Mouse (Mus musculus): ENCODE data around the gene Cux1. TPM values are rescaled to one million over a fixed set of nuclear protein-coding genes. Genes with fewer than 3 reads are reported as not detected.

Cux1 gene
- polyA plus RNA-seq, 1 experiment = 37.1 TPM

GRCm38 (mm10) chr5:136488223-136488622 lies 79.1 kb downstream of the Cux1 start:
- WGBS = 18% methylated on average over 1 of the region's 1 CpGs
- Histone ChIP-seq H3K4me1 (ENCODE audit: control insufficient read depth, insufficient read depth, low read length) (peaks cover 2% of the 10 kb centered on the region), H3K27ac (ENCODE audit: control insufficient read depth, insufficient read depth, low read depth, low read length, poor library complexity) (no peak overlapping the region), H3K4me3 (replicated peaks; ENCODE audit: control insufficient read depth, low read depth, low read length) (no peak overlapping the region)
- no peak for TF ChIP-seq CTCF (IDR thresholded peaks at IDR 0.05; ENCODE audit: control insufficient read depth, insufficient read depth, low read length)
- no peak for TF ChIP-seq POLR2A (IDR thresholded peaks at IDR 0.05; ENCODE audit: borderline replicate concordance, control insufficient read depth, low read depth, low read length)

DNA sequence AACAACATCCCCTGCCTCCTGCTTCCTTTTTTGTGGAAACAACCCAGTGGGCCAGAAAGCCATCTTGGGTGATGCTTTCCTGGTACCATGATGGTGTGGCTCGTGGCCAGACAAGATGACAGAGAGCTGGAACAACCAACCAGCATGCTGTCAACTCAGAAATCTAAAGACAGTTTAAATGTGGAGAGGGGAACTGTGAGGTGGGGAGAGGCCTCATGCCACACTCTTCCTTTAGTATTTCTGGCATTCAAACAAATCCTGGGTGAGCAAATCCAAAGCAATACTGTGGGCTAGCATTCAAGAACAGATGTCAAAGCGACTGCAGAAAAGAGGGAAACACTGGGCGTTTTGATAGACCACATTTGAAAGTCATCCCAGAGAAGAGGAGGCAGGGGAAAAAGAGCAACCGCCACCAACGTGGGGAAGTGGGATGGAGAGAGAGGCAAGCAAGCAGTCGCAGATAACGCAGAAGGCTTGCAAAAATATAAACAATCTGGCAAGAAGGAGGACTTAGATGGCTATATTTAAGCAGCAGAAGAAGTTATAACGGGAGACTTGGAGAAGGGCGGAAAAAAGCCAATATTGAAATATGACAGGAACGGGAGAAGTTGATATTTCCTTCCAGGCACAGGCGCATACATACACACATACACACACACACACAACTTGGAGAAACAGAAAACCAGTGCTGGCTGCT lies 79.7 kb downstream of the Cux1 start:
- Histone ChIP-seq H3K4me1 (ENCODE audit: control insufficient read depth, insufficient read depth, low read length) (peaks cover 2% of the 10 kb centered on the region), H3K27ac (ENCODE audit: control insufficient read depth, insufficient read depth, low read depth, low read length, poor library complexity) (no peak overlapping the region), H3K4me3 (replicated peaks; ENCODE audit: control insufficient read depth, low read depth, low read length) (no peak overlapping the region)
- no peak for TF ChIP-seq POLR2A (IDR thresholded peaks at IDR 0.05; ENCODE audit: borderline replicate concordance, control insufficient read depth, low read depth, low read length)
- no peak for TF ChIP-seq CTCF (IDR thresholded peaks at IDR 0.05; ENCODE audit: control insufficient read depth, insufficient read depth, low read length)
- 23% methylated on average over 11 of the region's 11 CpGs for WGBS

GRCm38 (mm10) chr5:136486401-136486800 lies 80.9 kb downstream of the Cux1 start:
- H3K4me1 ChIP-seq (ENCODE audit: control insufficient read depth, insufficient read depth, low read length) = peaks cover 4% of the 10 kb centered on the region
- H3K27ac ChIP-seq (ENCODE audit: control insufficient read depth, insufficient read depth, low read depth, low read length, poor library complexity) = no peak overlapping the region
- H3K4me3 ChIP-seq (replicated peaks; ENCODE audit: control insufficient read depth, low read depth, low read length) = no peak overlapping the region
- WGBS = 81% methylated on average over 3 of the region's 3 CpGs
- no peak for TF ChIP-seq CTCF (IDR thresholded peaks at IDR 0.05; ENCODE audit: control insufficient read depth, insufficient read depth, low read length)
- no peak for TF ChIP-seq POLR2A (IDR thresholded peaks at IDR 0.05; ENCODE audit: borderline replicate concordance, control insufficient read depth, low read depth, low read length)

DNA sequence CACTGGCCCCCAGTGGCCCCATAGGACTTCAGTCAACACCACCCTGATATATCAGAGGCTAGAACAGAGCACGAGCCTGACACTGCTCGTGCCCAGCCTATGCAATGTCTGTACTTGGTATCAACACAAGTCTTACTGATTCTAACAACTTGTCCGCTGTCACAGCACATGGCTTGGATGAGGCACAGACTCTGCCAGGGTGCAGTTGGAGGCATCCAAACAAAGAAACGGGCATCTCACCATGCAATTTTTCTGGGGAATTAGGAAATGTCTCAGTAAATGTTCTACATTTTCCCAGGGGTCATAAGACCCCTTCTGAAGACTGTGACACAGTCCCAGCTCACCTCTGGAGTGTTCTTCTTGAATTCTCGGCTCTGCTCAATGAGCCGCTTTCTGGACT lies 81.9 kb downstream of the Cux1 start:
- Histone ChIP-seq H3K4me3 (replicated peaks; ENCODE audit: control insufficient read depth, low read depth, low read length) (no peak overlapping the region), H3K4me1 (ENCODE audit: control insufficient read depth, insufficient read depth, low read length) (peaks cover 4% of the 10 kb centered on the region), H3K27ac (ENCODE audit: control insufficient read depth, insufficient read depth, low read depth, low read length, poor library complexity) (no peak overlapping the region)
- TF ChIP-seq POLR2A (IDR thresholded peaks at IDR 0.05; ENCODE audit: borderline replicate concordance, control insufficient read depth, low read depth, low read length) (no peak), CTCF (IDR thresholded peaks at IDR 0.05; ENCODE audit: control insufficient read depth, insufficient read depth, low read length) (no peak)
- WGBS = 85% methylated on average over 6 of the region's 6 CpGs

DNA sequence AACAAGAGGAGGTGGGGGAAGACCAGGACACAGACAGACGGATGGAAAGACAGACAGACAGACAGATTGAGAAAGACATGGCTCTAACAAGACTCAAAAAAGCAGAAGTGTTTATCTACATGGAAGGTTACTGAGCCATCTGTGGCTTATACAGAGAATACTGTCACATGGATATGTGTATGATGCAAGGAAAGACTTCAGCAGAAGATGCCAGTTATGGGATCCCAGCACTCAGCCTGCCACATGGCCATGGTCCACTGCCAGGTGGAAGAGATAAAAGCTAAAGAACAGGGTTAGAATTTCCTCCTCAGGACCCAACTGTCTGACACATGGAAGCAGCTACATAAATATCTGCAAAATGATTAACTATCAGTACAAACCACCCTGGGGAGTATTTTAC lies 84.9 kb downstream of the Cux1 start:
- 17% methylated on average over 1 of the region's 1 CpGs for WGBS
- no peak overlapping the region for H3K27ac ChIP-seq (ENCODE audit: control insufficient read depth, insufficient read depth, low read depth, low read length, poor library complexity)

GRCm38 (mm10) chr5:136480541-136480940 lies 86.7 kb downstream of the Cux1 start:
- peaks cover 1% of the 10 kb centered on the region; the same call in 1 of the 2 replicates for H3K4me1 ChIP-seq (ENCODE audit: control insufficient read depth, insufficient read depth, low read length)
- TF ChIP-seq CTCF (IDR thresholded peaks at IDR 0.05; ENCODE audit: control insufficient read depth, insufficient read depth, low read length) (no peak), POLR2A (IDR thresholded peaks at IDR 0.05; ENCODE audit: borderline replicate concordance, control insufficient read depth, low read depth, low read length) (no peak)
- 86% methylated on average over 7 of the region's 7 CpGs for WGBS

More for the DNA sequence above, 84.9 kb downstream of the Cux1 start:
- H3K4me1 ChIP-seq (ENCODE audit: control insufficient read depth, insufficient read depth, low read length) = peaks cover 1% of the 10 kb centered on the region
- no peak overlapping the region for H3K4me3 ChIP-seq (replicated peaks; ENCODE audit: control insufficient read depth, low read depth, low read length)
- TF ChIP-seq CTCF (IDR thresholded peaks at IDR 0.05; ENCODE audit: control insufficient read depth, insufficient read depth, low read length) (no peak), POLR2A (IDR thresholded peaks at IDR 0.05; ENCODE audit: borderline replicate concordance, control insufficient read depth, low read depth, low read length) (no peak)

DNA sequence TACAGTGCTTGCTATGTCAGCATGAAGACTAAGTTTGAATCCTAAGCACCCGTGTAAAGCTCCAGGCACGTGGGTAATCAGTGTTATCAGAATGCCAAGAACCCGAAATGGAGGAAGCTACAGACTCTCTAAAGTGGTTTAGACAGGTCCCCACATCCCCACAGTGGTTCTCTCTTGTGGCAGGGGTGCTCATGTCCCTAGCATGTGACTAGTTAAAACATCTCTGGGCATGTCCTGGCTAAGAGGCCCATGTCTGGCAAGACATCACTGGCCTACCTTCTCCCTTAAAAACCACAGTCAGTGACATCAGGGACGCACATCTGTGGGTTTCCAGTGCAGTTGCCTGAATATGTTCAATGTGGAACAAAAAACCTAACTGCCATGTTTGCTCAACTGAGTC lies 87.5 kb downstream of the Cux1 start:
- no peak overlapping the region for H3K27ac ChIP-seq (ENCODE audit: control insufficient read depth, insufficient read depth, low read depth, low read length, poor library complexity)
- TF ChIP-seq CTCF (IDR thresholded peaks at IDR 0.05; ENCODE audit: control insufficient read depth, insufficient read depth, low read length) = no peak
- TF ChIP-seq POLR2A (IDR thresholded peaks at IDR 0.05; ENCODE audit: borderline replicate concordance, control insufficient read depth, low read depth, low read length) = no peak
- no peak overlapping the region for H3K4me3 ChIP-seq (replicated peaks; ENCODE audit: control insufficient read depth, low read depth, low read length)
- 11% methylated on average over 4 of the region's 4 CpGs for WGBS
- H3K4me1 ChIP-seq (ENCODE audit: control insufficient read depth, insufficient read depth, low read length) = peaks cover 1% of the 10 kb centered on the region; the same call in 1 of the 2 replicates

More at GRCm38 (mm10) chr5:136480541-136480940, 86.7 kb downstream of the Cux1 start:
- no peak overlapping the region for H3K4me3 ChIP-seq (replicated peaks; ENCODE audit: control insufficient read depth, low read depth, low read length)
- no peak overlapping the region for H3K27ac ChIP-seq (ENCODE audit: control insufficient read depth, insufficient read depth, low read depth, low read length, poor library complexity)

DNA sequence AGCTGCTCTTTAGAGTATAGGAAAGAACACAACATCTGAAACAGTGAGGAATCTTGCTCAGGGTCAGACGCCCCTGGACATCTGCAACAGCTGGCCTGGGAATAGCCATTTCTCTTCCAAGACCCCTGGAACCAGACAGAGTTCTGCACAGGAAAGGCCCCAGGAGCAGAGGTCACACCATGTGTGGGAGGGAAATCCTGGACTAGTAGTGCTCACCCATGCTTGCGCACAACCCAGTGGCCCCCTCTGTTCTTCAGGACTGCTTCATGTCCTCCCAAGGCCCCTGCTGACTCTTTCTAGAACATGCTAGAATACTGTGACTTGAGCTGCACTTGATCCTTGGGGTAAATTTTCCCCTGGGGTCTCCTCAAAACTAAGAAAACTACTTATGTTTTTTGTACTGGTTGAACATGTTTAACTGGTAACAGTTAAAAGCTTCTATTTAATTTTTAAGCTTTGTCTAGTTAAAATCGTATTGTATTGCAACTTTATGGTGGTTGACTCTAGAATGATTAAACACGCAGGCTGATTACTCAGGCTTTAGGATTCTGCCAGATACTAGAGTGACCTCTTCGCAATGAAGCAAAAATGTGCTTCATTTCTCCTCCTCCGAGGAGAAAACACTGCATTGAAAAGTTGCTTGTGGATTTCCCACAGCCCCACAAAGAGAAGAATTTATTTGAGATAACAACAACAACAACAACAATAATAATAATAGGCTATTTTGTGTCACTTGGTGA lies 88.1 kb downstream of the Cux1 start:
- H3K4me1 ChIP-seq (ENCODE audit: control insufficient read depth, insufficient read depth, low read length) = peaks cover 1% of the 10 kb centered on the region; the same call in 1 of the 2 replicates
- 90% methylated on average over 6 of the region's 6 CpGs for WGBS
- H3K4me3 ChIP-seq (replicated peaks; ENCODE audit: control insufficient read depth, low read depth, low read length) = no peak overlapping the region
- H3K27ac ChIP-seq (ENCODE audit: control insufficient read depth, insufficient read depth, low read depth, low read length, poor library complexity) = no peak overlapping the region
- TF ChIP-seq CTCF (IDR thresholded peaks at IDR 0.05; ENCODE audit: control insufficient read depth, insufficient read depth, low read length) (no peak), POLR2A (IDR thresholded peaks at IDR 0.05; ENCODE audit: borderline replicate concordance, control insufficient read depth, low read depth, low read length) (no peak)
